Mouse (Mus musculus) heart, embryonic 16.5 days (tissue): ENCODE data around the gene Yif1a. TPM values are rescaled to one million over a fixed set of nuclear protein-coding genes. Genes with fewer than 3 reads are reported as not detected.

Source experiments
- ATAC-seq: fragments of 200-750 bp; cut with Nextera tagmentation; replicated peaks from 2 replicates; pipeline ENCODE4 v1.8.0; 2017; ENCODE audit warnings: moderate number of reproducible peaks; ENCODE audit not compliant: insufficient read depth, low FRiP score; ENCODE audit errors: extremely low read depth
- H3K27ac ChIP-seq: fragments of 300-500 bp; sonication (generic); 2 replicates; pipeline ENCODE4 v1.5.1; 2014; ENCODE audit warnings: mild to moderate bottlenecking, low read length, control low read depth, moderate library complexity
- H3K27me3 ChIP-seq: fragments of 300-500 bp; sonication (generic); 2 replicates; pipeline ENCODE4 v1.6.1; 2014; ENCODE audit warnings: low read length, mixed read lengths; ENCODE audit not compliant: control insufficient read depth, insufficient read depth
- H3K36me3 ChIP-seq: fragments of 300-500 bp; sonication (generic); 2 replicates; pipeline ENCODE4 v1.6.1; 2014; ENCODE audit not compliant: control insufficient read depth, insufficient read depth
- H3K4me1 ChIP-seq: fragments of 300-500 bp; sonication (generic); 2 replicates; pipeline ENCODE4 v1.6.1; 2014; ENCODE audit warnings: low read length, mixed read lengths; ENCODE audit not compliant: control insufficient read depth, insufficient read depth
- H3K4me2 ChIP-seq: fragments of 300-500 bp; sonication (generic); 2 replicates; pipeline ENCODE4 v1.6.1; 2014; ENCODE audit warnings: low read depth, mild to moderate bottlenecking, control low read depth, low read length
- H3K4me3 ChIP-seq: fragments of 300-500 bp; sonication (generic); 2 replicates; pipeline ENCODE4 v1.5.1; 2014; ENCODE audit warnings: mild to moderate bottlenecking, control low read depth, low read length
- H3K9ac ChIP-seq: fragments of 300-500 bp; sonication (generic); 2 replicates; pipeline ENCODE4 v1.6.1; 2014; ENCODE audit warnings: low read length, control low read depth
- H3K9me3 ChIP-seq: fragments of 300-500 bp; sonication (generic); replicated peaks from 2 replicates; pipeline ENCODE4 v1.6.1; 2016; ENCODE audit warnings: low read length; ENCODE audit not compliant: control insufficient read depth
- WGBS: fragments of 180-500 bp; shearing (Covaris S2); extraction: QIAGEN DNeasy Blood & Tissue Kit; methylation state at CpG from one replicate; pipeline ENCODE4 v1.1.7; 2014; 5-methylcytosine and 5-hydroxymethylcytosine counted together
- polyA plus RNA-seq: library from polyadenylated mRNA; unstranded; fragments of >200 nt; fragmentation: Nextera tagmentation; extraction: Ambion mirVana; gene quantifications from 2 replicates; pipeline ENCODE4 v1.2.1, GENCODE M21; 2015

Yif1a gene
- polyA plus RNA-seq, 1 experiment from 2014 or later = 94.1 TPM

GRCm38 (mm10) chr19:5067867-5068569, 20.3 kb upstream of the Yif1a start, which contains the start of gene Cd248:
Gene Cd248 (plus strand): TSS chr19:5068078.
- H3K4me3 ChIP-seq = peak within 1 kb of the TSS; percentile 59
- peak; percentile 72 for ATAC-seq
- peaks cover 24% of the 10 kb centered on the region for H3K4me1 ChIP-seq
- 3% methylated on average over 52 of the region's 56 CpGs for WGBS
- H3K36me3 ChIP-seq = no peaks in the 10 kb centered on the region
- H3K9ac ChIP-seq = peak within 1 kb of the TSS; percentile 81
- H3K4me2 ChIP-seq = peak within 1 kb of the TSS; percentile 95
- peaks cover 14% of the 10 kb centered on the region; the same call in 1 of the 2 replicates for H3K27me3 ChIP-seq
- H3K27ac ChIP-seq = peak within 1 kb of the TSS; percentile 56
- no peaks in the 10 kb centered on the region for H3K9me3 ChIP-seq

GRCm38 (mm10) chr19:5068570-5069234, 19.6 kb upstream of the Yif1a start:
- Histone ChIP-seq H3K27me3 (peaks cover 14% of the 10 kb centered on the region), H3K36me3 (no peaks in the 10 kb centered on the region), H3K27ac (no peak overlapping the region), H3K4me3 (peak overlapping the region; percentile 59), H3K9ac (peak overlapping the region; percentile 81), H3K9me3 (no peaks in the 10 kb centered on the region), H3K4me2 (peak overlapping the region; percentile 95), H3K4me1 (peaks cover 24% of the 10 kb centered on the region)
- 36% methylated on average over 20 of the region's 21 CpGs for WGBS
- no peak for ATAC-seq

DNA sequence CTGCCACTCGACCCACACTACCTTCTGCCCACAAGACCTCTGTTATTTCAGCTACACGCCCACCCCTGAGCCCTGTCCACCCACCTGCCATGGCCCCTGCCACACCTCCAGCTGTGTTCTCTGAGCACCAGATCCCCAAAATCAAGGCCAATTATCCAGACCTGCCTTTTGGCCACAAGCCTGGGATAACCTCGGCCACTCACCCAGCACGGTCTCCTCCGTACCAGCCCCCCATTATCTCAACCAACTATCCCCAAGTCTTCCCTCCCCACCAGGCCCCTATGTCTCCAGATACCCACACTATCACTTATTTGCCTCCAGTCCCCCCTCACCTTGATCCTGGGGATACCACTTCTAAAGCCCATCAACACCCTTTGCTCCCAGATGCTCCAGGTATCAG, 18.9 kb upstream of the Yif1a start:
- Histone ChIP-seq H3K9ac (no peak overlapping the region), H3K4me2 (peak overlapping the region; percentile 95), H3K4me1 (peaks cover 24% of the 10 kb centered on the region), H3K4me3 (peak overlapping the region; percentile 59), H3K36me3 (no peaks in the 10 kb centered on the region), H3K9me3 (no peaks in the 10 kb centered on the region), H3K27me3 (peaks cover 22% of the 10 kb centered on the region), H3K27ac (no peak overlapping the region)
- 79% methylated on average over 5 of the region's 5 CpGs for WGBS
- ATAC-seq = no peak

DNA sequence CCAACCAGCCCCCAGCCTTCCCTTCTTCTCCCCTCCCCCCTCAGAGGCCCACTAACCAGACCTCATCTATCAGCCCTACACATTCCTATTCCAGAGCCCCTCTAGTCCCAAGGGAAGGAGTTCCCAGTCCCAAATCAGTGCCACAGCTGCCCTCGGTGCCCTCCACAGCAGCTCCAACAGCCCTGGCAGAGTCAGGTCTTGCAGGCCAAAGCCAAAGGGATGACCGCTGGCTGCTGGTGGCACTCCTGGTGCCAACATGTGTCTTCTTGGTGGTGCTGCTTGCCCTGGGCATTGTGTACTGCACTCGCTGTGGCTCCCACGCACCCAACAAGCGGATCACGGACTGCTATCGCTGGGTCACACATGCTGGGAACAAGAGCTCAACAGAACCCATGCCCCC, 18.4 kb upstream of the Yif1a start:
- H3K27me3 ChIP-seq = peaks cover 22% of the 10 kb centered on the region
- H3K27ac ChIP-seq = no peak overlapping the region
- no peak overlapping the region for H3K4me3 ChIP-seq

DNA sequence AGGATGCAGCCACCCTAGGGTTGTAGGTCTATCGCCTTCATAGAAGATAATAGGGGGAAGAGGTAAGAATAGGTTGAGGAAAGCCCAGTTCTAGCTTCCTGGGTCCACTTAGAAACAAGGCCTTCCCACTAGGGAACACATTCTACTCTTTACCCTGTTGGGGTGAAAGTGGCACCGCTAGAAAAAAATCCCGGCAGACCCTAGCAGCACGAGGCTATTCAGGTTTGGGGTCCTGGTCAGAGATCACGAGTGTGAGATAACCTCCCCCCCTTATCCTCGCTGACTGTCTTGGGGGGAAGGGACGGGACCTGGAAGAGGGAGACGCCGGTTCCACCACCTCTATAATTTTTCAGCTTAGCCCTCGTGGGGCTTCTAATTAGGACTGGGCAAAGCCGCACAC, 17.3 kb upstream of the Yif1a start:
- H3K9ac ChIP-seq = peak overlapping the region; percentile 69
- peaks cover 22% of the 10 kb centered on the region for H3K27me3 ChIP-seq
- H3K4me1 ChIP-seq = peaks cover 24% of the 10 kb centered on the region
- H3K9me3 ChIP-seq = no peaks in the 10 kb centered on the region
- ATAC-seq = no peak
- WGBS = 23% methylated on average over 11 of the region's 11 CpGs
- H3K36me3 ChIP-seq = no peaks in the 10 kb centered on the region
- peak overlapping the region; percentile 43 for H3K27ac ChIP-seq
- H3K4me3 ChIP-seq = peak overlapping the region; percentile 59
- peak overlapping the region; percentile 65 for H3K4me2 ChIP-seq

More for the DNA sequence above, 18.4 kb upstream of the Yif1a start:
- Histone ChIP-seq H3K4me2 (peak overlapping the region; percentile 95), H3K36me3 (no peaks in the 10 kb centered on the region), H3K9me3 (no peaks in the 10 kb centered on the region), H3K9ac (no peak overlapping the region), H3K4me1 (peaks cover 24% of the 10 kb centered on the region)
- 77% methylated on average over 7 of the region's 7 CpGs for WGBS
- no peak for ATAC-seq

- H3K9me3 ChIP-seq = no peaks in the 10 kb centered on the region
- peaks cover 23% of the 10 kb centered on the region for H3K4me1 ChIP-seq
- H3K27ac ChIP-seq = peak overlapping the region; percentile 43
- WGBS = 3% methylated on average over 40 of the region's 40 CpGs
- H3K4me2 ChIP-seq = peak overlapping the region; percentile 65
- H3K4me3 ChIP-seq = peak overlapping the region; percentile 59
- H3K27me3 ChIP-seq = peaks cover 22% of the 10 kb centered on the region
- peak; percentile 75 for ATAC-seq
- peak overlapping the region; percentile 69 for H3K9ac ChIP-seq
- H3K36me3 ChIP-seq = no peaks in the 10 kb centered on the region
Measured at GRCm38 (mm10) chr19:5071545-5072369, 16.6 kb upstream of the Yif1a start.

DNA sequence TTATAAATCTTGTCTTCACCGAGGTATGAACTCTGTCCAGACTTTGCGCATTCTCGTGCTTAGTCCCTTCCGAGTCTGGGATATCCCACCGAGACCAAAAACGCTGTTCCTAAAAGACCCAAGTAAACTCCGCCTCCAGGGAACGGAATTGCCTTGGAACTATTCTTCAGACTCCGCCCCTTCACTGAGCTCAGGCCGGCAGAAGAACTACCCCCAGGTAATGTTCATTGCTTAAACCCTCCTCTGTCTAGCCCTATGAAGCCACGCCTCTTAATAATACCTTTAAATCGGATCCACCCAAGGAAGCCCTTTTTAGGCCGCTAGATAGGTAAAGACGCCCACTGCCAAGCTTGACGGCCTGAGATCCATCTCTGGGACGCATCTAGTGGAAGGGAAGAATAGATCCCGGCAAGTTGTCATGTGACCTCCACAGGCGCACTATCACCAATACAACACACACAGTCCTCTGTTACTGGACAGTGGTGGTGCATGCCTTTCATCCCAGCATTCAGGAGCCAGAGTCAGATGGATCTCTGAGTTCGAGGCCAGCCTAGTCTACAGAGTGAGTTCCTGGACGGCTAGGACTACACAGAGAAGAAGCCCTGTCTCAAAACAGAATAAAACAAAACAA, 15.8 kb upstream of the Yif1a start:
- no peaks in the 10 kb centered on the region for H3K36me3 ChIP-seq

DNA sequence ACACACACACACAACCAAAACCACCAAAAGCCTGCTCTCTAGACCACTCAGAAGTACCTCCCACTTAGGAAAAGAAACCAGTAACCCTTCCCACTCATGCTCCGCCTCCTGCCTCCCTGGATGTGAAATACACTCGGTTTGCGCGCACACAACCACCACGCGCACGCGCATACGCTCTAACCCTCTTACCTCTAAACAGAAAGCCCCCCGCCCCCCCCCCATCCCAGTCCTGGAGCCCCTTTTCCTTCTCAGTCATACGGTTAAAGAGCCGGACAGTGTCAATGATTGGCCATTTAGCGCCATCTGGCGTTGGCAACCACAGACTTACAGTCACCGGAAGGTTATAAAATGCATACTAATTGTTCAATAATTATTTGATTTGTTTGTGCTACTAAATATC, 15.3 kb upstream of the Yif1a start:
- under 1% methylated on average over 15 of the region's 15 CpGs for WGBS
- Histone ChIP-seq H3K27ac (no peak overlapping the region), H3K4me2 (peak overlapping the region; percentile 65), H3K4me1 (peaks cover 14% of the 10 kb centered on the region), H3K36me3 (no peaks in the 10 kb centered on the region), H3K27me3 (peaks cover 22% of the 10 kb centered on the region), H3K4me3 (peak overlapping the region; percentile 59), H3K9me3 (no peaks in the 10 kb centered on the region), H3K9ac (no peak overlapping the region)
- no peak for ATAC-seq

More for the DNA sequence above, 15.8 kb upstream of the Yif1a start:
- Histone ChIP-seq H3K9ac (0 out of 2 replicates have a peak overlapping the region, but pooled peaks have one; percentile 3), H3K4me3 (peak overlapping the region; percentile 59), H3K27me3 (peaks cover 22% of the 10 kb centered on the region), H3K27ac (peak overlapping the region; percentile 15; the same call in 1 of the 2 replicates), H3K4me2 (peak overlapping the region; percentile 65), H3K4me1 (peaks cover 16% of the 10 kb centered on the region), H3K9me3 (no peaks in the 10 kb centered on the region)
- 2% methylated on average over 20 of the region's 20 CpGs for WGBS
- no peak for ATAC-seq
